Mouse (Mus musculus) hindlimb bud, embryonic 11.5 days (tissue): ENCODE data around the gene Pdcd4.
"Not testable (repeated sequence)": the region's sequence is repeated elsewhere in the genome, so short reads cannot be mapped to it uniquely, and the experiment has no call there.

ENCODE experiments used
- DNase-seq: peaks from one replicate; pipeline ENCODE4 v3.0.0-alpha.2; 2012; ENCODE audit warnings: low read depth, low spot score; ENCODE audit errors: extremely low spot score

Pdcd4 gene

GRCm38 (mm10) chr19:53898970-53899900, 7.2 kb downstream of the Pdcd4 start:
- DNase-seq: no peak

GRCm38 (mm10) chr19:53899941-53900610, 8.0 kb downstream of the Pdcd4 start:
- DNase-seq: no peak

DNA sequence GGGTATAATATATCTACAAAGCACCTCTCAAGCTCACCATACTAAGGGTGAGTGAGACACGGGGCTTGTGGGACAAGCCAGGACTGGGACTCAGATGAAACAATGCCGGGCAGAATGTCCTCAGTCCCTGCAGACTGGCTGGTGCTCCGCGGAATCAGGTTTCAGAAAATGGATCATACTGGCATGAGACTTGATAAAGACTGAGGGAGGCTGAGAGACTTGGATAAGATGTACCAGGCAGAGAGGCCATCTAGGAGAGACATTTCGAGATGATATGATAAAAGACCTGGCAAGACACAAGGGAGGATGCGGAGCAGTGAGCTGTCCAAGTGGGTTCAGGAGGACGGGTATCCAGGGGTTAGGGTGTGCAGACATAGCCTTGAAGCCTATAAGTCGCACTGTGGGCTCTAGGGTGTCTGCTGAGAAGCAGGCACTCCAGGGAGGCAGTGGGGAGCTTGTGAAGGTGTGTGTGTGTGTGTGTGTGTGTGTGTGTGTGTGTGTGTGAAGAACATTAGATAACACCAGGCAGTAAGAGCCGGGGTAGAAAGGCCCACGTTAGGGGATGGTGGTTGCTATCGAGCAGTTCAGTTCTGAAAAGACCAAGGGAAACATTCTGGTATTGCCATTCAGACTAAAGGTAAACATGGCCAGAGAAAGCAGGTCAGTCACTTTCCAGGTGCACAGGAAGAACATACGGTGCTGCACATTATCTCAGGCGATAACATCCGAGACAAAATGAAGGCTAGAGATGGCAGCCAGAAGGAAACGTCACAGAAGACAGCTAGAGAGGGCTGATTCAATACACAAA, 10.1 kb downstream of the Pdcd4 start:
- DNase-seq: no peak

DNA sequence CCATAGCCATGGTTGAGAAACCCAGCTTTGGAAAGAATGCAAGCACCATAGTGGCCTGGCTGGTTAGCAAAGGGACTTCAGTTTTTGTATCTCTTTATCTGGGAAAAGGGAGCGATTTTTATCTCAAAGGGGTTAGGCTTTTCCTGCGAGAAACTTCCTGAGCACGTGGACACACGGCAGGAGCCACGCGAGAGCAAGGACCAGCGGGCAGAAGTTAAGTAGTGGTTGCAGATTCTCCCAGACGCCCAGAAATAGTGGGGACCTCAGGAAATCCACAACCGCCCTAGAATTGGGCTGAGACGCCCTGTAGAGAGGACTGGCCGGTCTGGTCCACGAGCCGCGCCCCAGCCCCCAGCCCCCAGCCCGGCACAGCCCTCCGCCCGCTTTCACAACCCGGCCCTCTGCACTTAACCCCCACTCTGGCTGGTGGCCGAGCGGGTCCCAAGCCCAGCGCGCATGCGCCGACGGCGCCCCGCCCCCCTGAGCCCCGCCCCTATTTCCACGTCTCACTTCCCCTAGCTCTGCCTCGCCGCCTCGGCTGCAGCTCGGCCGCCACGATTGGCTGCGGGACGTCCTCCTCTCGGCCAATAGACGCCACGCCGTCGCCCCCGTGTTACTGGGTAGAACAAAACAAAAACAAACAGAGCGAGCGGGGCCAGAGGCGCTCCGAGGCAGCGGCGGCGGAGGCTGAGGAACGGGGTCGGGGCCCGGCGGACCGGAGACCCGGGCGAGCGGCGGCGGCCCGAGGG, 10.9 kb downstream of the Pdcd4 start:
- peak; percentile 60 for DNase-seq

GRCm38 (mm10) chr19:53903507-53904321, 11.7 kb downstream of the Pdcd4 start:
- DNase-seq: no peak

DNA sequence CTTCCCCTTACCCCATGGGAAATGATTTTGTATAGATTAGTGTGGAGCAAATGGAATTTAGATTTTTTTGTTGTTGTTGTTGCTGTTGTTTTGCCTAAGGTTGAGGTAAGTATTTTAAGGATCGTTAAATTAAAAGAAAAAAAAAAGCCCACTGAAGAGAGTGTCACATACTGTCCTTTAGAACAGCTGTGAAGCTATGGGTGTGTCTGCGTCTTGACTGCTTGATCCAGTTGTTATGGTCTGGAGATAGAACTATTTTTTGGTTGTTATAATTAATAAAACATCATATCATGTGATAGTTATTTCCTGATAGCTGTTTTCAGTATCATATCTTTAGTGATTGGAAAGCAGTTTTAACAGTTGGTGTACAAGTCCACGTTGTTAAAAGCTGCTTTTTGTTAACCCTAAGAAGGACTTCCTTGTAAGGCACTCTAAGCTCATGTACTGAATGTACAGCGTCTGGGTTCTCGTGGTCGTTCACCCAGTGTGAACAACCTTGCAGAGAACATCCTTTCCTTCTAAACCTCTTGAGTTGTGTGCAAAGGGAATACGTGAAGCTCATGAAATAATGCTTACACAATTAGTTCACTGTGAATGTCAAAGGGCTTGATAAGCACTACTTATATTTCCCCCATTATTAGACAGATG, 12.9 kb downstream of the Pdcd4 start:
- no peak for DNase-seq

DNA sequence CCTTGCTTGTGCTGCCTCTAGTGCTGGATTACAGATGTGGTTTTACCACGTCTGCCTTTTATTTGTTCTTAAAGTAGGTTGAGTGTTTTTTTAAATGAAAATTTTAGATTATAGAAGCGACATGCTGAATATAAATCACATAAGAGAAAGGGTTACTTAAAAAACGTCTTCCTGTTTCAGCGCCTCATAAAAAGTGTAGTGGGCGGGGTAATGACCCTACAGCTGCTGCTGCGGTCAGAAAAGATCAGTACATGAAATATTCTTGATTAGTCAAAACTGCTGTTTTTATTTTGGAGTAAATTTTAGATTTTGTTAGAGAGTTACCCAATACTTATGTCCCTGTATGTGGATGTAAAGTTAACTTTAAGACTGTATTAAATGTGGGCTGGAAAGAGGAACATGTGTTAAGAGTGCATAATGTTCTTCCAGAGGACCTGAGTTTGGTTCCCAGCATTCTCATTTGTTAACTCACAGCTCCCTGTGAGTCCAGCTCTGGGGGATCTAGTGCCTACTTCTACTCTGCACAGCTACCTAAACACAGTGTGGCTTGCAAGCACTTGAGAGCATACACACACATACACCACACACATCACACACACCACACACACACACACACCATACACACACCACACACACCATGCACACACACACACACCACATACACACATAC, 14.1 kb downstream of the Pdcd4 start:
- DNase-seq: no peak

GRCm38 (mm10) chr19:53906703-53907070, 14.7 kb downstream of the Pdcd4 start:
- not testable (repeated sequence) for DNase-seq

DNA sequence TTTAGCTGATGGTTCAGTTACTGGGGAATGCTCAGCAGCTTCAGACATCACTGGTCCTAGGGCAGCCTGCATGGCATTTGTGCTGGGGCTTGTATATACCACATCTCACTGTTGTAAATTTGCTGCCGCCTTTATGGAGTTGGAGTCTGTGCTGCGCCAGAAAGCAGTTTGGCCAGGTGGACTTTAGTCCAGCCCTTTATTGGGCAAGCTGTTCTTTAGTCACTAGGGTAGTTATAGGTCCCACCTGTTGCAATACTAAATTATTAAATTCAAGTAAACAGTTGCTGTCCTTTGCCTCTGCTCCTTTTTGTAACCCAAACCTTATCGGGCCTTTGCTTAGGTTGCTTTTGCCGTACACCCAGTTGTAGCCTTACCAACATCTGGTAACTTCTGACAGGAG, 22.9 kb downstream of the Pdcd4 start:
- no peak for DNase-seq

DNA sequence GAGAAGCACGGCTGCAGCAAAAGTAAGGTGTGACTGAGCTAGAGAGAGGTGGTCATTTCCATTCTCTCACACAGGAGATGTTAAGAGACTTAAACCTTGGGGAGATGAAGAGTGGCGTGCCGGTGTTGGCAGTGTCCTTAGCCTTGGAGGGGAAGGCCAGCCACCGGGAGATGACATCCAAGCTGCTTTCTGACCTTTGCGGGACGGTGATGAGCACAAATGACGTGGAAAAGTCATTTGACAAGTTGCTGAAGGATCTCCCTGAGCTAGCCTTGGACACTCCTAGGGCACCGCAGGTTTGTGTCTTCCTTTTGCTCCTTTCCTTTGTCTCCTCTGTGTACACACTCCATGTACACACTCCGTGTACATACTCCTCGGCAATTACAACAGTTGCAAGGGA, 27.5 kb downstream of the Pdcd4 start:
- DNase-seq: no peak

DNA sequence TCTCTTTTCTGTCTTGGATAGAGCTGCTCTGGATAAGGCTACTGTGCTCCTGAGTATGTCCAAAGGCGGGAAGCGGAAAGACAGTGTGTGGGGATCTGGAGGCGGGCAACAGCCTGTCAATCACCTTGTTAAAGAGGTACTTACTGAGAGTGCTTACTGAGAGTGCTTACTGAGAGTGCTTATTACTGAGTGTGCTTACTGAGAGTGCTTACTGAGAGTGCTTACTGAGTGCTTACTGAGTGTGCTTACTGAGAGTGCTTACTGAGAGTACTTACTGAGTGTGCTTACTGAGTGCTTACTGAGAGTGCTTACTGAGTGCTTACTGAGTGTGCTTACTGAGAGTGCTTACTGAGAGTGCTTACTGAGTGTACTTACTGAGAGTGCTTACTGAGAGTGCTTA, 30.0 kb downstream of the Pdcd4 start:
- not testable (repeated sequence) for DNase-seq

DNA sequence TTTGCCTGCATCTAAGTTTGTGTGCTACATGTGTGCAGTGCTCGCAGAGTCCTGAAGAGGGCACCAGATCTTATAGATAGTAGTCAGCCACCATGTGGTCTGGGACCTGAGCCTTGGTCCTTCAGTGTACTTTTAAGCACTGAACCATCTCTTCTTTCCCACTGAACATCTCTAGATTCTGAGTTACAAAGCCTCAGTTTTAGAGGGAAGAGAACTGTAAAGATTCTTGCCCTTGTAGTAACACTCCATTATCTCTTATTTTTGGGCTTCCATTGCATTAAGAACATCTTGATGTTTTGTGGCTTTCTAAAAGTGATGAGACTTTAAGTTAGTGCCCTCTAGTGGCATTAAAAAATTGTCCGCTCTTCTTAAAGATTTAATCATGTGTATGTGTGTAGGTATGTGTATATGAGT, 33.3 kb downstream of the Pdcd4 start:
- DNase-seq: no peak

DNA sequence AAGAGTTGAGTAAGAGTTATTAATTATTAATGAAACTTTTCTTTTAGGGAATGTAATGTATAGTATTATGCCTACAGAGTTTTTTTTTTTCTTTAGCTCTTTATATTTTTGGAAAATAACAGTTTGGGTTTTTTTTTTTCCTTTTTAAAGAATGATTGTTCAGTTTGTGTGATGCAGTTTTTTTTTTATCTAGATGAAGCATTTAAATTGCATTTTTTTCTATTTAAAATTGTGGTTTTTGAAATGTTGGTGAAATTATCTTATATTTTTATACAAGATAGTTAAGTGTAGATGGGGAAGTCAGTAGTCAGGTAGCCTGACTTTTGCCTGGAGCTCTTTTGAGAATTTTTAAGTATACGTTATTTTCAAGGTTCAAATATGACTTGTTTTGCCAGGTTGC, 34.7 kb downstream of the Pdcd4 start:
- DNase-seq: no peak

DNA sequence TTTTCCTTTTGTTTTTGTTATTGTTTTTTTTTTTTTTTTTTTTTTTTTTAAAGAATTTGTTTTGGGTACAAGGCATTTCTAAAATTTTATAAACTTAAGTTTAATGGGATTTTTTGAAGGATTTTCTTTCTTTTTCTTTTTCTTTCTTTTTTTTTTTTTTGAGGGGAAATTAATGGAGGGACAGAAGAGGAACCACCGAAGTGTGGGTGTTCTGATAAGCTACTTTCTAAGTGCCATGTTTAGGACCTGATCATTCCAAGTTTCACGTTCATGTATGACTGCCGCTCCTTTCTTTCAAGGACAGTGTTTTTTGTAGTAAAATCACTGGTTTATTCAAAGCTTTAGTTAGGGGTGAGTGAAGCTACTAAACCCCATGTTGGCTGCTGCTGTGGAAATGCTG, 37.2 kb downstream of the Pdcd4 start:
- no peak for DNase-seq

DNA sequence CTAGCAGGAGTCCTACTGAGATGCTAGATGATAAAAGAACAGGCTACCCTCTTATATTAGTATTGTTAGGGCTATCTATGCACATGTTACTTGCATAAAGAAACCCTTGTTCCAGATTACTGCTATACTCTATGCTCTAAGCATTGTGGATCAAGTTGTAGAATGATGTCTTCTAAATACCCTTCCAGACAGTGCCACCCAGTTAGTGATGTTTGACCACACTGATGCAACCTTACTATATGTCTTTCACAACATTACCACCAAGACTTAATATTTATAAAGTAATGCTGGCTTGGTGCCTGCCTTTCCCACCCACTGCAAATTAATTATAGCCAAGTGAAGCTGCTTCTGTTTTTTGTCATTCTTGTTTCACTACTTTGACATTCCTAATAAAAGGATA, 41.0 kb downstream of the Pdcd4 start:
- no peak for DNase-seq

DNA sequence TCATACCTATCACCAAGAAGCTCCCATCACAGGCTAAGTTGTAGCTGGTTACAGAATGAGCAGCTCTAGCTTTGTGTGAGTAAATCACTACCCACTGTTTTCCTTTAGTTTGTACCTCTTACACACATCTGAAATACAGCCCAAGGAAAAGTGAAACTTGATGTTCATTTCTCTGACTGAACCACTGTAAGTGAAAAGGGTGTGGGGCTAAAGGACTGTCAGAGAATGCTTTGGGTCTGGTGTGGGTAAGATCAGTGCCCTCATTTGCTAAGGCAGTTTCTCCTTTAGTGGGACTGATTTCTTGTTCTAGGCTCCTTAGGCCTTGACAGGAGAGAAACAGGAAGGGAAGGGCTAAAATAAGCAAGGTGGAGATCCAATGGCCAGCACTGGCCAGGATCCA, 42.0 kb downstream of the Pdcd4 start:
- DNase-seq: no peak

DNA sequence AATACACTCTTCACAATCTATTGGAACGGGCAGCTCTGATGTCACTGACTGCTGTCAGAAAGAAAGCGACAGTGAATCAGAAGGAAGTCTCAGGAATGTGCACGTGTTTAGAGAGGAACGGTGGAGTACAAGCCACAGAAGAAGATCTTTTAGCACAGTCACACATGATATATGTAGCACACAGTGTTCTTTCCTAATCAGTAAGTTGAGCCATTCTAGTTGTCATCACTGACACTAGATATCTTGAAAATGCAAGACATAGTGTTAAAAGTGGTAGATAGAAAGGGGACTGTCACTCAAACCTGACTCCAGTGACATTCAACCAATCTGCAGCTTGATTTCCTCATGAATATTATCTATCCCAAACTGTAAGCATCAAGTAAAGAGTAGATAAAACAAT, 47.4 kb downstream of the Pdcd4 start:
- no peak for DNase-seq

DNA sequence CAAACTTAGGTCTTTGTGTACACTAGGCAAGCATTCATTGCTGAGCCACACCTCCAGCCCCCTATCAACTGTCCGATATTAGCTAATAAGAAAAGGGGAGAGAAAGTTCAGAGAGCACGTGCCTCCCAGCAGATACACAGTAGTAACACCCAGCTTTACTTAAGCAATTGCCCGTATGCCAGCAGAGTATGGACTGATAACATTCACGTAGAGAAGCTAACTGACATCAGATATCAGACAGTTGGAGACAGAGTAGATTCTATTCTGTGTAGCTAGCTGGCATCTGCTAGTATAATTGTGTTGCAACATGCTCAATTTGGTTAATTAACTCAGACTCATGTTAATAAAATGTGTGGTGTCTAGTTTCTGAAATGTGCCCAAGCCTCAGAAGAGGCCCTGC, 49.1 kb downstream of the Pdcd4 start:
- DNase-seq: no peak

GRCm38 (mm10) chr19:53942342-53942741, 50.3 kb downstream of the Pdcd4 start:
- DNase-seq: no peak
